Mouse (Mus musculus) layer of hippocampus, adult 18-20 months (tissue): ENCODE measurements at regions not wholly inside any gene's neighbourhood (a gene's known extent, or its start where the extent isn't known, plus 50 kb on each side); places are given as distances from the start of the nearest gene placed in this dataset.

Source experiments
- DNase-seq, 2 experiments: peaks; one replicate each; pipeline ENCODE4 v3.0.0; 2022; ENCODE audit warnings: low spot score in 2 of 2

DNA sequence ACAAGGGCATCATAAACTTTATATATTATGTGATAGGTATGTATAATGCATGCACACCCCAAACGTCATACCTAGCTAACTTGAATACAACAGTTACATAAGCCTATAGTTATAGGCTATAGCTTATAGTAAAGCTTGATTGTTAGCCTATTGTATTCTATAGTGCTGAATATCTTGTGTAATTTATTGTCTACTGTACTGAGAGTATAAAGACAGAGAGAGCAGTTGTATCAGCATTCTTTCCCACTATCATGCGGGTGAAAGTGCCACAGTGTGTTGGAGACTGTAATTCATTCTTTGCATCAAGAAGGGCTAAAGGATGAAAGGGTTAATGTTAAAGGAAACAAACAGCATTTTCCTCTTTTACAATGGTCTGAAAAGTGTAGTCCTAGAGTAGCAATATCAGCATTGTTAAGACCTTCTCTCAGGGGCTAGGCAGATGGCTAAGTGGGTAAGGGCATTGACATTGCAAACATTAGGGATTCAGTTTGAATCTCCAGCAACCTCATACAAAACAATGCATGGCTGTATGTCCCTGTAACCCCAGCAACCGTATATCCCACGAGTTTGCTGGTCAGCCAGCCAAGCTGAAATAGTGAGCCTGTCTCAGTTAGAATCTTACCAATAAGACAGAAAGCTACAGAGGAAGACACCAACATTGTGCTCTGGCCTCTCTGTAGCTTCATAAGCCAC lies 340.8 kb upstream of the Jag1 start:
- DNase-seq: no peak

DNA sequence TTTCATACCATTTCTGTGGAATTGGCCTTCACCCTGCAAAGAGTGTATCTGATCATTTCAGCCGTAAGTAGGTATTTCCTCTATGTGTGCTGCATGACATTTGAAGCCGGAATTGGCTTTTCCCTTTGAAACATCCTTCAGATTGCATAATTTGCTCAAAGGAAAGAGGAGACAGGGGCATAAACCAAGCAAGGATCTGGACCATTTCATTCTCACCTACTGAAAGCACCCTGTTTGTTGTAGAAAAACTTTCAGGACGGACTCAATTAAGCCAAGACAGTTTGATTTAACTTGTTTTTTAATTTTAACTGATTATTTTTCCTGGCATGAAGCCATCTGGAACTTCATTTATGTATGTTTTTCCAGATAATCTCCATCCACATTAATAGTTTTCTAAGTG lies 340.0 kb upstream of the Jag1 start:
- no peak for DNase-seq

DNA sequence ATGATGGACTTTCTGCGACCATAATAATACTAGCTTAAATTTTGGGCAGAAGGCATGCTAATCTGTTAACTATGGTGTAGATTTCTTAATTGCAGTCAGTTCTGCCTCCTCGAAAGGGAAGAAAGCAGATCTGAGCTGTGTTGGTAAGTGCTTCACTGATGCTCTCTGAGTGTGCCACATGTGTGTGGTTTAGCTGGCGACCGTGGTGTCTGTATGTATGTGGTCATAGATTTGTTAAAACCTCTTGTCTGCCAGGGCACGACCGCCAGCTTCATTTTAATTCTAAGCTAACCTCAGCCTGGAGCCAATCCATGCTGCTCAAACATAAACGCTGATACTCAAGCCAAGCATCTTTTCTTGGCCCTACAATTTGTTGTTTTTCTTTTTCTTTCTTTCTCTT lies 330.5 kb upstream of the Jag1 start:
- no peak for DNase-seq

DNA sequence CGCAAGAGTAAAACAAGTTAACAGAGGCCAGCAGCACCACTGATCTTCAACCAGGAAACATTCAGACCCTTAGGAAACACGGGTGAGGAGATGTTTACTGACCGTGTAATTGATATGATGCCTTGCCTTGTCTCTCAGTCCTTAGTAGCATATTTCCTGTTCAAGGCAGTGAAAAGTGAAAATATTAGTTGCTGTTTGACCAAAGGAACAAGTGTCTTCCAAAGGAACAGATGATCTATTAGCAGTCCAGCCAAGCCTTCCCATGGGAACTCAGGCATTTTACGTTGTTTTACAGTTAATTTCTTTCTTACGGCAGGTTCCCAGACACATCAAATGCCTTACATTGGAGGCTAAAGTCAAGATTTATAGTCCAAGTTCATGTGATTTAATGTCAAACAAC lies 321.3 kb upstream of the Jag1 start:
- no peak for DNase-seq

DNA sequence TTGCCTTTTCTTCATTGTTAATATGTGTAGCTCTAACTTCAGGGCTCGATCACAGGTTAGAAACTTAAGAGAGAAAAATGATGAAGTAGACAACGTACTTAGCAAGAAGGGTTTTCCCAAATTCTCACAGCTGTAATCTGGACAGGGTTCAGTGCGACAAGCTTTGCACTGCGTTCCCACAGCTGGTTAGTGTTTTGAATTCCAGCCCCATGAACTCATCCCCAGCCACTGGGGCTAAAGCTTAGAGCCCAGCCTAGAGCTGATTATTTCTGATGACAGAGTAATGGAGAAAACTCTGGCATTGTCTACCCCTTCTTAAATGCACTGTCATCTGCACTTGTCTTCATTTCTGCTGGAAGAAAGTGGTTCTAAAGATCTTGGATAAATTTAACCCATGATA lies 319.7 kb upstream of the Jag1 start:
- no peak for DNase-seq

DNA sequence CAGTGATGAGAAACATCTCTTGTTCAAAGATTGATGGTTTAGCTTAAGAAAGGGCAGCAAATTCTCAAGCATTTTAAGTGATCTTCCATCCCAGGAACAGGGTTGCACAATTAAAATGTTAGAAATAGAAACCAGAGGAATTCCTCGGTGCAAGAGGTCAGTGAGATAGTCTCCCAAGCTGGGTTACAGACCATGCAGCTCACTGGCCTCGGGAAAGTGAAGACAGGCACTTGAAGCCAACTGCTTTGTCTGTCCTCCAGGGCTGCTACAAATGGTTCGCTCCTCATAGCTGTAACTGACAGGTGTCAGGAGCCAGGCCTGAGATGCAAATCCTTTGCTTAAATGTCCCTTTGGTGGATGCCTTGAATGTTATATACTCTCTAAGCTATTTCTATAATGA lies 306.2 kb upstream of the Jag1 start:
- DNase-seq: no peak

DNA sequence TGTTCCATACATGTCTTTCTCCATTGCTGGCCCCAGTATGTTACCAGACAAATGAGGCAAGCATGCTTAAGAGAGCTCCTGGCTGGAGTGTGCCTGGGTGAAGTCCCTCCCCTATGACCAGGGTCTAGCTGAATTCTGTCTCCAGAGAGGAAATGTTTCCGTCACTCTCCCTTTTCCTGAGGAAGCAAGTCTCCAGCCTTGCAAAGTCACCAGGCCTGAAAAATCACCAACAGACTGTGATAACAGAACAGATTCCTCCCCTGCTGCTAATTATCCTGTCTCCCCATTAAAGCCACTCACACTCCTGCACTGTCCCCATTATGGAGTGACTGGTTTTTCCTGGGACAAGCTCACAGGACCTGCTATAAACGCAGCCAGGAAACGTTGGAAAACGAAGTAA lies 303.2 kb upstream of the Jag1 start:
- no peak for DNase-seq

DNA sequence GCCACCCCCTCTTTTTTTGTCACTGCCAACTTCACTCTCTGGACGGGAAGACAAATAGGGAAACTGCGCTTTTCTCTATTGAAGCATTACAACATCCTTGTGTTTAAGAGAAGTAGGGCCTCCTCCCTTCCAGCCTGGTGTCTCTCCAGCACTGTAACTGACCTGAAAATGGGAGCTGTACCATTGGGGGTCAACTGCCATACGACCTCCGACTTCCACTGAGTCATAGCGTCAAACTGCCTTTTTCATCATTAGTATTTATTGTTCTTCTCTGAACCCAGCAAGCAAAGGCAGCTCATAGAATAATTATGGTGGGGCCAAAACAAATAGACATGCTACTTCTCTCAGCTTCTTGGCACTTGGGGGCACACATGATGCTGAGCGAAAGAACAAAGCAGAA lies 301.2 kb upstream of the Jag1 start:
- no peak for DNase-seq

DNA sequence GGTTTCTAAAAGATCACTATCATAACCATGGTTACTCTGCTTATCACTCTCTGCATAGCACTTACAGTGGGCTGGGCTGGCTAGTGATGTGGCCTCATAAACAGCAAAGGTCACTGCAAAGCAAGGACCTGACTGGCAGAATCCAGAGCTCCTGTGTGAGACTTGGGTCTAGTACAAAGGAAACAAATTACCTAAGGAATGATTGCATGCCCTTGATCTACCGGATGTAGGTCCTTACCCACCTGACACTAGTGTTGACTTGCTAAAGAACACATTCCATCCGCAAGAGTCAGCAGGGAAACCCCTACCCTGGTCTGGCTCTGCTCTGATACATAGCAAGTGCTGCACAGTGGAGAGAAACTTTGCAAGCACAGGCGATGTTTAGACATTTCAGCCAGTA lies 297.0 kb upstream of the Jag1 start:
- DNase-seq: no peak

DNA sequence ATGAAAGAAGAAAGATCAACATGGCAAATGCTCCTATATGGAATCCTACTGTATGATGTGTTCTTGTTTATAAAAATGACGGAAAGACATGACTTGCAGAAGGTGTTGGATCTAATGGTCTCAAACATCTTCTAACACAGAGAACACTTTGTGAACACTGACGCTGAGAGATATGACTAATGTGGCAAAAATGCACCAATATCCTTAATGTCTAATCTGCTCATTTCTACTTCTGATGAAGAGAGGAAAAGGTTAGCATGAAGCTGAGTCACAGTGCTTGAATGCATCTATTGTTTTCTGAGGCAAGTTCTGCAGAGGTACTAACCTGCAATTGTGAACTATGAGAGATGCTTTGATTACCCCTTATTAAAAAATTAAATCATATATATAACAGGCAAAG lies 293.2 kb upstream of the Jag1 start:
- DNase-seq: no peak

DNA sequence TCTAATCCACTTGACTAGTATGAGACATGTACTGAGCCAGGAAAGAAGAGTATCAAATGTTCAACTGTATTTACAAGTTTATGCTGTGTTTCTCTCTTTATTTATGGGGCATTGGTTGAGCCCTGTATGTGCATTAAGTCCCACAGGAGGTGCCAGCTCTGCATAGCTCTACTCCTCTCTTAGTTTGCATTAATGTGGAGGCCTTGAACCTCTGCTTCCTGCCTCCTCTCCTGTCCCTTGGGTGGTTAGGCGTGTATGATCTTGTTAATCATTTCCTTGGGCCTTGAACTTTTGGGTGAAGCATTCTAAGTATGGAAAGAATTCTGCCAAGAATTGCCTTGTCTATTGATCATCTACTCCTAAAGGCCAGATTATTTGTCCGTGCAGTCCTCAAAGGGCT lies 291.9 kb upstream of the Jag1 start:
- no peak for DNase-seq

DNA sequence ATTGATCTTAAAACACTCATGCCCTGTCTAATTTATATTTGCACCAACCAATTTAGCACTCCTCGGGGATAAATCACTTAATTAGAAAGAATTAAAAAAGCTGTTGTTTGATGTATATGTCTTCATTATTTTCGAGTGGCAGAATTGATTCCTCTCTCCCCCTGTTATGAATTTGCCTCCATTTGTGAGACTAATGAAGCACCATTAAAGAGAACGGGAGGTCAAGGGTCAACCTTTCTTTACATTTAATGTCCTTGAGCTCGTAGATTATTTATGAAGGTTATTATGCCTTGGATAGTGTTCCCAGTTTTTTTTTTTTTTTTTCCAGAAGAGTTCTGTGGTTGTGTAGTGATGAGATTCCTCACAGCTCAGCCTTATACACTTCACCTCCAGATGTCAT lies 277.0 kb upstream of the Jag1 start:
- DNase-seq: no peak

DNA sequence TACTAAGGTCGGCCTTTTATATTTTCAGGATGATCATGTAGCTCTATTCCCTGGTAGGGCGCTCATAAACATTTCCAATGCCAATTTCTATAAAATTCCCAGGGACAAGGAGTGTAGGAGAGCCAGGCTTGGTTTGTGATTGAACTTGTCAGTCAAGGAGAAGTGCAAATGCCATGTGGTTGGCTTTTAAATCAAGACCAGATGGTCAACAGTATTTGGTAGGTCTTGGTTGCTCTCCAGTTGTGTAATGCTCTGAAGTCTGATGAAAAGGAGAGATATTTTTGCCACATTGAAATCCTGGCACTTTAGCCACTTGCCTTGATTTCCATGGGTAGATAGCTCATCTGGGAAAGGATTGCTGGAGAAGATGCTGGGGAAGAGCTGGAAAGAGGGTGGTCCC lies 263.4 kb upstream of the Jag1 start:
- DNase-seq: no peak

DNA sequence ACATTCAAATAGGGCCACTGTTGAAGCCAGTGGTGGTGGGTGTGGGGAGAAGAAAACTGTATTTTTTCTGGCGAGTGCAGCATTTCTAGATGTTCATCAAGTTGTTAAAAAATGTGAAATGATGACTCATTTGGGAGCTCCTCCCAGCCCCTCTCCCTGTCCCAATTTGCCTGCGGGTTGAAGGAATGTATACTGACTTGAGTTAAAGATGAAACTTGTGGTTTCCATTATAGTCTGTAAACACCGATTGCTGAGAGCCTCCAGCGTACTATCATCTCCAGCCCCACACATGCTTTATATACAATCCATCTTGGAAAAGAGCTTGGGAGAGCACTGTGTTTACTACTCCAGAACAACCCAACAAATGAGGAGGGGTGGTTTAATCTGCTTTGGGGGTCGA lies 258.9 kb upstream of the Jag1 start:
- DNase-seq: no peak

DNA sequence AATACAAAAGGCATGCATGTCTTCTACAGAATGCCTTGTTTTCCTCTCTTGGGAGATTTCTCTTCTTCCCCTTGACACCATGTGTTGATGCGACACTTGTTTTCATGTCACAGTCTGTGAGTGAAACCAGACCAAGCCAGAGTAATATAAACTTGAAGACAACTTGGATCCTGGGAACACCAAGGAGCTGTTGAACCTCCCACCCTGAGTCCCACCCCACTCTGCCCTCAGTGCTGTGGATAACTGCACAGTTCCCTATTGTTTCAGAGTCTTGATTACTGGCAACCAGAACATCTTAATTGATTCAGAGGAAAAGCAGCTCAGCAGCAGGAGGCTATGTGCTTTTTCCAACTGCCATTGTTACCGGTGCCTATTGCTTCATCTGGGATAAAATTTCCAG lies 254.6 kb upstream of the Jag1 start:
- no peak for DNase-seq

DNA sequence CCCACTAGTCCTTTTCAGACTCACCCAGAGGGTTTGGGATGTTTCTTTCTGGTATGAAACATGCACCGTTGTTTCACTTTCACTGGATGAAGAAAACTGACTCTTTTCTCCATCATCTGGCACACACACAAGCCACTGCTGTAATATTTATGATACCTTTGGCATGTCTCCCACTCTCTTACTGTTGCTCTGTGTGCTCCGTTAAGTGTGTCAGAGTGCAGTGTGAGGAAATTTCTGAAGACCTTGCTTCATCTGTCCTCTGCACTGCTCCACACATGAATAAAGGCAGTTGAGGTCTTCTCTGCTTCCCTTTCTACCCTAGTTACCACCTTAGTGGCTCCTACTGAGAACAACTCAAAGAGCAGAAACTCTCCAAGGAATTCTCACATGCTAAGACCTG lies 246.6 kb upstream of the Jag1 start:
- DNase-seq: no peak

DNA sequence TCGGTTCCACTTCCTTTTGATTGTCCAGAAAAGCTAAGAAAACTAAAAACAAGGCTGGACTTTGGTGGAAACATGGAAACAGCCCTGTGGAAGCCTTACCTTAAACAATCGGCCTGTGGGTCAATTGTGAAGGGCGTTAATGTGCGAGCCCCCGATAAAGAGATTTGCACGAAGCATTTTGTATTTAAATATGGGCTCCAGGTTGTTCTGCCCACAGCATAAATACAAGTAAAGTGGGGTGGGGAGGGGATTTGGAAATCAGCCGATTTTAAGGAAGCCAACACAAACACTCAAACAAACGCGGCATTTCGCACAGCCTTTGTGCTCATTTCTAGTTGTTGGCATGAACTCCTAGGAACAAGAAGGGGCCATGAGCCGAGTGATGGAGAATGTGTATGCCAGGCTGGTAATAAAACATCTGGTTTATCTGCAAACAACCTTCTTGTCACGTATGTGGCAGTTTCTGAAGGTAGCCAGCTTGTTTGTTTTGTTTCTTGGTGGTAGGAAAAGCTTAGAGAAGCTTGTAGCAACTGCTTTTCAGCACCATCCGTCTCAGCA lies 240.8 kb upstream of the Jag1 start:
- peak in 1 of 2 experiments; percentile 9 for DNase-seq

DNA sequence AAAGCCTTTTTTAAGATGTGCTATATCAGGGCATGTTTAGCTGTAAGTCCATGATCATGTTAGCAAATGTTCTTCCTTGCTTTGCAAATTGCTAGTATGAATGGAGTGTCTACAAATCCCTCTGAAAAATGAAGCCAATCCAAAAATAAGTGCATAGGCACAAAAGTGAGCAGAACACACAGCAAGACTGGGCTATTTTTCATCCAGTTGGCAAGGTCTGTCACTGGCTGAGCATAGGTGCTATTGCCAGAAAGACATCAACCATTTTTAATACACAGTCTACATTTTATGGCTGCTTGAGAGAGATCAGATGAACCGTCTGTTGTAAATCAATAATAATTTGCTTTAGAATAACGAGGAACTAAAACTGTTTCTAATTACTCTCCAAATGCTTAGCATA lies 227.3 kb upstream of the Jag1 start:
- DNase-seq: no peak

DNA sequence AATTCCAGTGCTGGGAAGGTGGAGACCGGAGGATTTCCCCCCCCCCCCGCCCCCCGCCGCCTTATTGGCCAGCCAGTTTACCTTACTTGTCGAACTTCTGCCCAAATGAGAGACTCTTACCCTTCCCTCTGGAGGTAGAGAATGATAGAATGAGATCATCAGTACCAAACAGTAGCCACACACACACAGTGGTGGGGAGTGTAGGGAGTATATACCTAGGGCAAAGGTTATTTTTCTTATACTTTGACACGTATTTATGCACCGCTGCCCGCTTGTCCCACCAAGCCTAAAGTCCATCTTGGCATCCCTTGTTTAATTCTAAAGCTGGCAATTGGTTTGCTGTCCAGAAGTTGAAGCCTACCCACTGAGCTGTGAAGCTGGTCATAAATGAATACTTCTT lies 213.6 kb upstream of the Jag1 start:
- DNase-seq: no peak

DNA sequence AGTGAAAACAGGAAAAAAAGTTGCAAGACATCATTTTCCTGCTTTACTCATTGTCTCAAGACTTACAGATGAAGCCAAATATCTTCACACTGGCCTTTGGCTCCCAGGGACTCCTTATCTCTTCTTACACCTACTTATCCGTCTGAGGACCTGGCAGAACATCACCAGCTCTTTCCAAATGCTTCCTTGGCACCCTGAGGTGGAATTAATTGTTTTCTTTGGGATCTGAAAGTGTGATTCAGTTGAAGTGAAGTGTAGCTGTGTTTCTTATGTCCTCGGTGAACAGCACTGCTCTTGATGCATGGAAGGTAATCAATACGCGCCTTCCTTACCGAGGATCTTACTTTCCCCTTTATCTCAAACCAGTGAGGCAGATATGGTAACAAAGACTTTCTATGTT lies 207.0 kb upstream of the Jag1 start:
- DNase-seq: no peak

DNA sequence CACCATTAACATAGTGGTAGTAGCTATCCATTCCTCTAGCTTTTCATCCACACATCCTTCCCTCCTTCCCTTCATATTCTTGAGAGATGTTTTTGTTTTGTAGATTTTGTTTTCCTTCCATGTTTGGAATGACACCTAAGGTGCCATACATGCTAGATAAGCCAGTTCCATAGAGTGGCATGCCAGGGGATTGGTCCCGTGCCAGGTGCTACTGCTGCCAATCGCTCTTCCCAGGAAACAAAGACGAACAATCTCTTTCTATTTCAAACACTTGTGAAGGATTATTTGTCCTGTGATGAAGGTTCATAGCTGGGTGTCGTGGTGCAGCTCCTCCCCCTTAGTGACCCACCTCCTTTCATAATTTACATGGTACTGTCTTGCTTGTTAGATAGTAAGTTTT lies 194.1 kb upstream of the Jag1 start:
- DNase-seq: no peak

DNA sequence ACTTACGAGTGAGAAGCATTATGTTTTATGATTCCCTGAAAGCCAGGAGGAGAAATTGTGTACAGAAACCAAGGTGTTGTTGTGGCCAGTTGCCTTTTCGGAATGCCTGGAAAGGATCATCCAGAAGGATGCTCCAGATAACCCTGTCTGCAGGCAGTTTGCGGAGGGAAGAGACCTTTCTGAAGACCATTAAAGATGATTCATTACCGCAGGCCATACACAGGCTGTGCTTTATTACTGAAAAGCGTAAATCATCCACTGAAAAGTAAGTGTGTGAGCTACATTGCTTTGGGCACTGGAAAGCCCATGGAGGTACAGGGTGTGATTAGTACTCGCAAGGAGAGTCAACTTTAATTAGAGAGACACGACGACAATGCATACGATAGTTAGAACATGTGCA lies 191.7 kb upstream of the Jag1 start:
- no peak for DNase-seq

DNA sequence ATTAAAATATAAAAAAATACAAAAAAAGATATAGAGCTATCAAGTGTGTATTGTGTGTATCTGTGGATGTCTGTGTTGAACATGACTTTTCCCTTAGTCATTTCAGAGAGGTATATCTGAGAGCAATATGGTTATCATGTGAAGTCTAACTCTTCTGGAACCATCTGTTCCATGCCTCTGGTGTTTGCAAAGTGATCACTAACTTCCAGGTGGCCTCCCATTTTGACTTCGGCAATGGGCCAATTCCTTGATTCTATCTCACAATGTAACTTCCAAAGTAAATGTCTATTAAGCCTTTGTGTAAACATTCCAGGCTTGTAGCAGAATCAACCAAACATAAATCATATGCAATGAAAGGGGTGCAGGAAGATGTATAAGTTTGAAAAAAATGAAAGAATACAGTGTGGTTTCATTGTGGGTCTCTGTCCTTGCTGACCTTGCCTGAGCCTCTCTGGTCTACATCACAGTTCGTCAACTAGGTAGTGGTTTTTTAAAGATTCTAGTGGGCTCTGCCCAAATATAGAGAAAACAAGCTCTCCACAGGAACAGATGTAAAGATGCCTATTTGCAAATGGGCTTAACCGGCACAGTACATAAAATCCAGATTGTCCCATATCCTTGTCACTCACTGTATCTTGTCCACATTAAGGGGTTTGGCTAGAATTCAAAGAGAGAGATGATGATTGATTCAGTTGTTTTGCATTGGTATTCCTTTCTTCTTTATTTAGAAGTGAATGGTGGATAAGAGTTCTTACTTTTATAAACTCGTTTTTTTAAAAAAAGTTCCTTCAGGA lies 185.2 kb upstream of the Jag1 start:
- no peak for DNase-seq
